ENCODE assay signal across 18 mouse cellular contexts in genomic region chr5:131496517-131497216, GRCm38 (mm10).
DNase-seq lines count a peak whose midpoint lies in the region; ATAC-seq and TF ChIP-seq lines count a peak whose summit lies in the region.
"Had no signal": no experiment of that assay in that cellular context is flagged by ENCODE, and none has a peak within 500 bp of the region (broad histone marks: within the 10 kb centered on the region; RNA-seq: fewer than 3 reads in every experiment).

No protein-coding gene starts in this region.

- in situ Hi-C loops in ES-E14 (cut with MboI; ENCODE audit: low sequenced_read_pairs in 2 of 2, unreplicated experiment in 2 of 2), result no loop called here

- 91% methylated on average over 10 of the region's 10 CpGs for WGBS in heart, embryonic 12.5 days
- WGBS in midbrain, embryonic 13.5 days, result 96% methylated on average over 10 of the region's 10 CpGs
- 92% methylated on average over 10 of the region's 10 CpGs for WGBS in midbrain, embryonic 14.5 days
- WGBS in intestine, postnatal 0 days, result 66% methylated on average over 10 of the region's 10 CpGs

- no peak for TF ChIP-seq CTCF in intestine, postnatal 0 days (IDR thresholded peaks at IDR 0.05; ENCODE audit: low read depth)

- intact Hi-C loops in heart, postnatal 25 days (cut with DNase I), result no loop called here

- H3K4me2 ChIP-seq in heart, embryonic 12.5 days, result no peak overlapping the region
- no peak overlapping the region for H3K4me2 ChIP-seq in midbrain, embryonic 13.5 days (replicated peaks)
- no peak overlapping the region for H3K4me2 ChIP-seq in midbrain, embryonic 14.5 days (ENCODE audit: low read length)
- H3K4me2 ChIP-seq in intestine, postnatal 0 days (replicated peaks; ENCODE audit: low read depth), result no peak overlapping the region; the same call in 1 of the 2 replicates
- H3K4me2 ChIP-seq: forebrain, embryonic 12.5 days; liver, embryonic 12.5 days; lung, embryonic 14.5 days; neural tube, embryonic 12.5 days had no signal

- H3K4me1 ChIP-seq in heart, embryonic 12.5 days (replicated peaks), result peaks cover 11% of the 10 kb centered on the region
- H3K4me1 ChIP-seq in midbrain, embryonic 13.5 days (replicated peaks), result peaks cover 34% of the 10 kb centered on the region
- H3K4me1 ChIP-seq in midbrain, embryonic 14.5 days (ENCODE audit: control insufficient read depth, insufficient read depth, low read length), result 0 out of 2 replicates have a peak, but pooled peaks cover 3% of the 10 kb centered on the region
- H3K4me1 ChIP-seq in ES-E14 (ENCODE audit: control insufficient read depth in 2 of 2, insufficient read depth in 2 of 2, low read length in 2 of 2, poor library complexity in 1 of 2), result peaks cover 5 to 34% of the 10 kb centered on the region in 2 experiments; a peak in 3 of 4 replicates
- H3K4me1 ChIP-seq in intestine, postnatal 0 days (replicated peaks; ENCODE audit: control insufficient read depth, insufficient read depth, low read length), result no peaks in the 10 kb centered on the region
- H3K4me1 ChIP-seq: liver, embryonic 12.5 days had no signal

- ATAC-seq in heart, embryonic 12.5 days (ENCODE audit: insufficient number of reproducible peaks, low FRiP score), result peak; percentile 43
- ATAC-seq in midbrain, embryonic 13.5 days, result 0 out of 2 replicates have a peak, but pooled peaks have one; percentile 24
- ATAC-seq in midbrain, embryonic 14.5 days (ENCODE audit: low FRiP score, low TSS enrichment), result no peak
- peak; percentile 57 for ATAC-seq in intestine, postnatal 0 days
- ATAC-seq in monocyte, adult 5-6 weeks (replicated peaks; ENCODE audit: insufficient number of reproducible peaks, low FRiP score, low TSS enrichment, poor library complexity, severe bottlenecking), result no peak
- ATAC-seq: inflammation-experienced regulatory T-cells, adult 6 months; liver, embryonic 12.5 days had no signal

- H3K36me3 ChIP-seq in heart, embryonic 12.5 days, result peaks cover 3% of the 10 kb centered on the region; the same call in 1 of the 2 replicates
- H3K36me3 ChIP-seq in midbrain, embryonic 13.5 days, result 0 out of 2 replicates have a peak, but pooled peaks cover 6% of the 10 kb centered on the region
- no peaks in the 10 kb centered on the region for H3K36me3 ChIP-seq in midbrain, embryonic 14.5 days (ENCODE audit: control insufficient read depth, insufficient read depth, low read length)
- H3K36me3 ChIP-seq in ES-E14 (ENCODE audit: control insufficient read depth, insufficient read depth, low read length, poor library complexity, severe bottlenecking), result no peaks in the 10 kb centered on the region
- no peaks in the 10 kb centered on the region for H3K36me3 ChIP-seq in intestine, postnatal 0 days (ENCODE audit: control insufficient read depth, insufficient read depth)
- H3K36me3 ChIP-seq: forebrain, embryonic 12.5 days; liver, embryonic 12.5 days had no signal

- DNase-seq in heart, postnatal 25 days (ENCODE audit: low spot score), result no peak
- no peak for DNase-seq in midbrain, embryonic 14.5 days
- DNase-seq in ES-E14 (ENCODE audit: low read depth, low spot score), result no peak
- DNase-seq in frontal cortex, postnatal 36 days (ENCODE audit: low spot score in 2 of 2), result no peak
- DNase-seq: adrenal gland, postnatal 36 days; cerebellum, adult 2 months; kidney, postnatal 10 days; lung, embryonic 14.5 days; lung, postnatal 4 days; thymus, adult 18-20 months had no signal

- no peak overlapping the region for H3K9ac ChIP-seq in heart, embryonic 12.5 days
- no peak overlapping the region for H3K9ac ChIP-seq in midbrain, embryonic 13.5 days (replicated peaks)
- H3K9ac ChIP-seq in midbrain, embryonic 14.5 days (replicated peaks; ENCODE audit: low read length), result no peak overlapping the region
- peak overlapping the region; percentile 50 for H3K9ac ChIP-seq in ES-E14 (ENCODE audit: insufficient read depth, low read depth, low read length, poor library complexity, severe bottlenecking)
- H3K9ac ChIP-seq in intestine, postnatal 0 days (ENCODE audit: low read depth, low read length), result no peak overlapping the region
- H3K9ac ChIP-seq: forebrain, embryonic 12.5 days; liver, embryonic 12.5 days; lung, embryonic 14.5 days; neural tube, embryonic 12.5 days had no signal

- H3K27ac ChIP-seq in heart, embryonic 12.5 days (ENCODE audit: poor library complexity, severe bottlenecking), result no peak overlapping the region
- no peak overlapping the region for H3K27ac ChIP-seq in midbrain, embryonic 13.5 days
- H3K27ac ChIP-seq in midbrain, embryonic 14.5 days (replicated peaks; ENCODE audit: low read depth, low read length), result no peak overlapping the region
- no peak overlapping the region for H3K27ac ChIP-seq in ES-E14 (ENCODE audit: insufficient read depth, low read depth, low read length, poor library complexity, severe bottlenecking)
- no peak overlapping the region for H3K27ac ChIP-seq in intestine, postnatal 0 days (ENCODE audit: low read depth, low read length)
- H3K27ac ChIP-seq: forebrain, embryonic 12.5 days; liver, embryonic 12.5 days; neural tube, embryonic 12.5 days had no signal

- H3K9me3 ChIP-seq in heart, embryonic 12.5 days (replicated peaks), result no peaks in the 10 kb centered on the region
- H3K9me3 ChIP-seq in midbrain, embryonic 13.5 days, result no peaks in the 10 kb centered on the region
- no peaks in the 10 kb centered on the region for H3K9me3 ChIP-seq in midbrain, embryonic 14.5 days (ENCODE audit: control insufficient read depth, low read length)
- no peaks in the 10 kb centered on the region for H3K9me3 ChIP-seq in ES-E14 (ENCODE audit: control insufficient read depth, insufficient read depth, low read depth, low read length)
- no peaks in the 10 kb centered on the region for H3K9me3 ChIP-seq in intestine, postnatal 0 days (ENCODE audit: control insufficient read depth)
- H3K9me3 ChIP-seq: forebrain, embryonic 12.5 days; neural tube, embryonic 12.5 days had no signal

- H3K4me3 ChIP-seq in heart, embryonic 12.5 days, result no peak overlapping the region
- no peak overlapping the region for H3K4me3 ChIP-seq in midbrain, embryonic 13.5 days (replicated peaks)
- no peak overlapping the region for H3K4me3 ChIP-seq in midbrain, embryonic 14.5 days (replicated peaks; ENCODE audit: low read depth, low read length)
- H3K4me3 ChIP-seq in ES-E14 (ENCODE audit: insufficient read depth in 1 of 2, low read depth in 1 of 2, low read length in 2 of 2, poor library complexity in 1 of 2, severe bottlenecking in 1 of 2), result peak overlapping the region in 1 of 2 experiments; percentile 34; a peak in 2 of 4 replicates
- no peak overlapping the region for H3K4me3 ChIP-seq in intestine, postnatal 0 days (ENCODE audit: low read depth, low read length)
- H3K4me3 ChIP-seq: forebrain, embryonic 12.5 days; liver, embryonic 12.5 days; neural tube, embryonic 12.5 days had no signal

- no peaks in the 10 kb centered on the region for H3K27me3 ChIP-seq in heart, embryonic 12.5 days (replicated peaks)
- H3K27me3 ChIP-seq in midbrain, embryonic 13.5 days, result no peaks in the 10 kb centered on the region
- H3K27me3 ChIP-seq in midbrain, embryonic 14.5 days (ENCODE audit: control insufficient read depth, insufficient read depth, low read length), result no peaks in the 10 kb centered on the region
- no peaks in the 10 kb centered on the region for H3K27me3 ChIP-seq in intestine, postnatal 0 days (replicated peaks; ENCODE audit: control insufficient read depth, insufficient read depth, low read length)
- H3K27me3 ChIP-seq: forebrain, embryonic 12.5 days; liver, embryonic 12.5 days; neural tube, embryonic 12.5 days had no signal

TF ChIP-seq in ES-E14, 5 proteins besides CTCF, POLR2A, EP300 and RAD21:
- TF ChIP-seq ZC3H11A (IDR thresholded peaks at IDR 0.05; ENCODE audit: borderline replicate concordance, low read depth, low read length) (no peak), CHD2 (IDR thresholded peaks at IDR 0.05; ENCODE audit: low read depth, low read length) (no peak), MAFK (IDR thresholded peaks at IDR 0.05; ENCODE audit: insufficient read depth, low read depth, low read length) (no peak), HCFC1 (IDR thresholded peaks at IDR 0.05; ENCODE audit: borderline replicate concordance, insufficient read depth, low read length) (no peak), ZNF384 (IDR thresholded peaks at IDR 0.05; ENCODE audit: low read depth, low read length) (no peak)

Comparison
In these comparisons a context has a peak if more than half of its experiments do, and no peak if none do; other contexts are left out.
1. ATAC-seq: peak in heart, embryonic 12.5 days (single experiment), midbrain, embryonic 13.5 days (single experiment) and intestine, postnatal 0 days (single experiment); none in midbrain, embryonic 14.5 days (single experiment) and monocyte, adult 5-6 weeks (single experiment).